Mouse (Mus musculus) gastrocnemius, adult 2 months (tissue): ENCODE data around the gene 5730596B20Rik. TPM values are rescaled to one million over a fixed set of nuclear protein-coding genes. Genes with fewer than 3 reads are reported as not detected.

Experiments
- DNase-seq: peaks from one replicate; pipeline ENCODE4 v3.0.0; 2022
- H3K27ac ChIP-seq: fragments of 200-600 bp; 2 replicates; pipeline ENCODE4 v1.8.1; 2022; ENCODE audit warnings: mild to moderate bottlenecking
- H3K4me3 ChIP-seq: fragments of 200-600 bp; 2 replicates; pipeline ENCODE4 v1.8.1; 2022; ENCODE audit warnings: mild to moderate bottlenecking, moderate library complexity
- CTCF ChIP-seq: fragments of 200-600 bp; IDR thresholded peaks from 2 replicates; pipeline ENCODE4 v1.8.1; 2022; ENCODE audit warnings: antibody characterized with exemption, mild to moderate bottlenecking, moderate library complexity
- intact Hi-C: fragments of 180-260 bp; cut with DNase I; formaldehyde crosslinking; loops from one replicate; pipeline ENCODE4 v1.15.1; 2025
- total RNA-seq, 2 experiments: library from RNA; stranded (reverse); gene quantifications; 2 replicates each; pipeline ENCODE4 v1.2.3; 2021

The 5730596B20Rik gene
- total RNA-seq, 2 experiments from 2014 or later, result 0.10 TPM; not detected in 1

GRCm38 (mm10) chr6:52221993-52222685 is 44.8 kb downstream of the 5730596B20Rik start:
- intact Hi-C loops, result loop anchor here (2.0 to 5.0 kb wide), 3 partner anchors 345 to 750 kb away; partner anchors contain the start of gene Cbx3
- peak; percentile 54 for DNase-seq
- TF ChIP-seq CTCF, result no peak

GRCm38 (mm10) chr6:52222729-52223128 is 45.4 kb downstream of the 5730596B20Rik start:
- no peak for TF ChIP-seq CTCF
- Histone ChIP-seq H3K4me3 (peak overlapping the region; percentile 76), H3K27ac (peak overlapping the region; percentile 93)
- intact Hi-C loops, result loop anchor here (5.0 kb wide), 1 partner anchor 750 kb away; the partner anchor contains the start of gene Cbx3
- peak; percentile 35 for DNase-seq

More at GRCm38 (mm10) chr6:52221993-52222685, 44.8 kb downstream of the 5730596B20Rik start:
- Histone ChIP-seq H3K4me3 (peak overlapping the region; percentile 76), H3K27ac (peak overlapping the region; percentile 93)

DNA sequence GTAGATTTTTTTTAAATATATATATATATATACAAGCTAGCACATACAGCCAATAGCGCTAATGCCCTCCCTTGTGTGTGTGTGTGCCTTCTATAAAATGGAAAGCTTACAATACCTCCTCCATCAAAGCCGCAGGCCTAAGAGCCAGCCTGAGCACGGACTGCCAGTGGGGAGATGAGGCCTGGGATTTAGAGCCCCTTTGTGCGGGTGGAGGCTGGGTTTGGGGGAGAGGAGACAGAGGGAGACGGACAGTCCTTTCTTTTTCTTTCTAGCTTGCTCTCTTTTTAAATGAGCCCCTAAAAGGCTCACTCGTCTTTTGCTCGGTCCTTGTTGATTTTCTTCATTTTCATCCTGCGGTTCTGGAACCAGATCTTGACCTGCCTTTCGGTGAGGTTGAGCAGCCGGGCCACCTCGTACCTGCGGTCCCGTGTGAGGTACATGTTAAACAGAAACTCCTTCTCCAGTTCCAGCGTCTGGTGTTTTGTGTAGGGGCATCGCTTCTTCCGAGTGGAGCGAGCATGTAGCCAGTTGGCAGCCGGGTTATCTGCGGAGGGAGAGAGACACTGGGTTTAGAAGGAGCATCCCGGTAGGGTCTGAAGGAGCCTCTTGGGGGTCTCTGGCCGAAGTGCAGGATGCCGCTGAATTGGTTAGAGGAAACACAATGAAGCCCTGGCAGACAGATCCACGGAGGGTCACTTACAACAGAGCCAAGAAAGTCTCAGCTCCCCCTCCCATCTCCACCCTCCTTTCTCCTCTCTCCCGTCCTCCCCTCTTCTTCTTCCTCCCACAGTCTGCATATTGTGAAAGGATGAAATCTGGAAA is 46.9 kb downstream of the 5730596B20Rik start:
- no peak for DNase-seq
- peak overlapping the region; percentile 76 for H3K4me3 ChIP-seq
- no peak for TF ChIP-seq CTCF
- intact Hi-C loops, result loop anchor here (2.0 to 5.0 kb wide), 2 partner anchors 13 to 752 kb away; partner anchors contain the start of gene Cbx3
- H3K27ac ChIP-seq, result peak overlapping the region; percentile 93

DNA sequence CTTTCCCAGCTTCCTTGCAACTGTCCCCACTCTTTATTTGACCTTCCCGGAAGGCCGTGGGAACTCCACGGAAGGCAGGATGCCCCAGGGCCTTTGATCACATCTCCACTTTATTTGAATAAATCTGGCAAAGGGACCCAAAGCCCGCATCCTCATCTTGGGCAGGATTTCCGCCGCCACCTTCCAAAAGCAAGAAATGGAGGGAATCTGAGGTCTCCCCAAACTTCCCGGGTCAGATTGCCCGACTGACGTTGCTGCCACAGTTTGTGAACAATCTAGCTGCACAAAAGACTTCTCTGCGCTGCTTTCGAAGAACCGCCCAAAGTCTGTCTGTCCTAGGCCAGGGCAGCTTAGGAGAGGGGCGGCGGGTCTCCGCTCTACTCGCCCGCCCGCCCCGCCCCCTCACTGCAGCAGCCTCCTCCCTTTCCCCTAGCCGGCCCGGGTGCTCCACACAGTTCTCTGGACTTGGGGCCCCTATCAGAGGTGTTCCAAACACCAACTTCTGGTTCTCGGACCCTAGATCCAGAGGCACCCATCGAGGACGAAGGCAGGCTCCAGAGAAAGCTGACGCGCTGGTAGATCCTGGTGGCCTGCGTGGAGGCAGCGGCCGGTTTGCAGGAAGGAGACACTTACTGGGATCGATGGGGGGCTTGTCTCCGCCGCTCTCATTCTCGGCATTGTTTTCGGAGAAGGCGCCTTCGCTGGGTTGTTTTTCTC is 47.8 kb downstream of the 5730596B20Rik start:
- Histone ChIP-seq H3K27ac (peak overlapping the region; percentile 93), H3K4me3 (peak overlapping the region; percentile 76)
- intact Hi-C loops, result loop anchor here (2.0 to 5.0 kb wide), 2 partner anchors 14 to 753 kb away; partner anchors contain the start of gene Cbx3

DNA sequence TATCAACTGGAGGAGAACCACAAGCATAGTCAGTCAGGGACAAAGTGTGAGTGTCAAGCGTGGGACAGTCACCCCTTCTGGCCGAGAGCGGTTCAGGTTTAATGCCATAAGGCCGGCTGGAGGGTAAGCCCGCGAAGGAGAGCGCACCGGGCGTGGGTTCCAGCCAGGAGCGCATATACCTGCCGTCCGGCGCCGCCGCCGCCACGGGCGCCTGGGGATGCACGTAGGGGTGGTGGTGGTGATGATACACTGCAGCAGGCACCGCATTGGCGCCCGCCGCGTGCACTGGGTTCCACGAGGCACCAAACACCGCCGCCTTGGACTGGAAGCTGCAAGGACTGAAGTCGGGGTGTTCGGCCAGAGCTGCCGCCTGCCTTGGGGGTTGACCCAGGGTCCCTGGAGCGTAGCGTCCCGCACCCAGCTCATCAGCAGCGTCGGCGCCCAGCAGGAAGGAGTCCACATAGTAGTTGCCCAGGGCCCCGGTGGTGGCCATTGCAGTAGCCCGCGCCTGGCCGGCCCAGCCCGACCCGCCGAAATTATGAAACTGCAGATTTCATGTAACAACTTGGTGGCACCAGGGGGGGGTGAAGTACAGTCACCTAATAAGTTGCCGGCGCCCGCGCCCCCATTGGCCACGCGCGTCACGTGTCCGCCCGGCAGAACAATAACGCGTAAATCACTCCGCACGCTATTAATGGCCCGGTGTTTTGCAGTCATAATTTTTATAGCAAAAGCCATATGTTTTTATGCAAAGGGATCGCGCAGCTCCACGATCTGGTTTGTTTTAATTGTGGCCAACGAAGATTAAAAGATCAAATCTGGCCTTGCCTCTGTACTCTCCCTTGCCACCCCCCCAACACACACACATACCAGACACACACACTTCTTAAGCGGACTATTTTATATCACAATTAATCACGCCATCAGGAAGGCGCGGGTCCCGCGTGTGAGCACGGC is 48.6 kb downstream of the 5730596B20Rik start:
- peak overlapping the region; percentile 76 for H3K4me3 ChIP-seq
- DNase-seq, result peak; percentile 93
- intact Hi-C loops, result loop anchor here (2.0 kb wide), 1 partner anchor 15 kb away; no protein-coding TSS in a partner anchor
- no peak for TF ChIP-seq CTCF
- peak overlapping the region; percentile 93 for H3K27ac ChIP-seq

More for the DNA sequence above, 47.8 kb downstream of the 5730596B20Rik start:
- no peak for TF ChIP-seq CTCF
- DNase-seq, result no peak

GRCm38 (mm10) chr6:52226569-52227257 is 49.4 kb downstream of the 5730596B20Rik start:
- Histone ChIP-seq H3K27ac (peak overlapping the region; percentile 93), H3K4me3 (peak overlapping the region; percentile 76)
- no peak for DNase-seq
- no peak for TF ChIP-seq CTCF
- intact Hi-C loops, result no loop called here

- H3K4me3 ChIP-seq, result peak overlapping the region; percentile 76
- TF ChIP-seq CTCF, result no peak
- H3K27ac ChIP-seq, result peak overlapping the region; percentile 93
- DNase-seq, result no peak
- intact Hi-C loops, result no loop called here
Measured at GRCm38 (mm10) chr6:52227470-52228222, 50.3 kb downstream of the 5730596B20Rik start.

- DNase-seq, result peak; percentile 77
- intact Hi-C loops, result loop anchor here (1.0 kb wide), 1 partner anchor 1056 kb away; no protein-coding TSS in a partner anchor
- no peak for TF ChIP-seq CTCF
- peak overlapping the region; percentile 76 for H3K4me3 ChIP-seq
- H3K27ac ChIP-seq, result peak overlapping the region; percentile 93
Measured at GRCm38 (mm10) chr6:52228475-52229465, 51.5 kb downstream of the 5730596B20Rik start.
